Mouse (Mus musculus) thymus, postnatal 36 days (tissue): ENCODE measurements at regions not wholly inside any gene's neighbourhood (a gene's known extent, or its start where the extent isn't known, plus 50 kb on each side); places are given as distances from the start of the nearest gene placed in this dataset.
A peak's percentile ranks its signal among the peaks of the same experiment; 100 is the strongest.

ENCODE experiments used
- DNase-seq, 2 experiments: peaks; one replicate each; pipeline ENCODE4 v3.0.0; 2022; ENCODE audit warnings: mixed read lengths in 2 of 2

DNA sequence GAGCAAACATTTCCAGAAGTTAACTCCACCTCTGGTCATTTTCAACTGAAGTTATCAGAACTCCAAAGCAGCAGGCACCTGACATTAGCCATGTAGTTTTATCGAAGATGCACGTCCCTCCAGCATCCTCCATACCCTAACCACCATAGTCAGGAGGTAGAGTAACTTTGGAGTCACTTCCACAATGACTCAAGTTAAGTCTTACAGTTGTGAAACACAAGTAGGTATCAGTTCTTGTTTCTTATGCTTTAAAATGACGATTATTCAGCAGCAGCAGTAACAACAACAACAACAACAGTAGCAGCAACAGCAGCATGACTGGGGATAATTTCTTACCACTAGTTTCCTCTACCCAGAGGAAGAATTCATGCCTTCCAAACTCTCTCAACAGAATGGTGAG lies 51.3 kb upstream of the Tank start:
- DNase-seq = no peak

DNA sequence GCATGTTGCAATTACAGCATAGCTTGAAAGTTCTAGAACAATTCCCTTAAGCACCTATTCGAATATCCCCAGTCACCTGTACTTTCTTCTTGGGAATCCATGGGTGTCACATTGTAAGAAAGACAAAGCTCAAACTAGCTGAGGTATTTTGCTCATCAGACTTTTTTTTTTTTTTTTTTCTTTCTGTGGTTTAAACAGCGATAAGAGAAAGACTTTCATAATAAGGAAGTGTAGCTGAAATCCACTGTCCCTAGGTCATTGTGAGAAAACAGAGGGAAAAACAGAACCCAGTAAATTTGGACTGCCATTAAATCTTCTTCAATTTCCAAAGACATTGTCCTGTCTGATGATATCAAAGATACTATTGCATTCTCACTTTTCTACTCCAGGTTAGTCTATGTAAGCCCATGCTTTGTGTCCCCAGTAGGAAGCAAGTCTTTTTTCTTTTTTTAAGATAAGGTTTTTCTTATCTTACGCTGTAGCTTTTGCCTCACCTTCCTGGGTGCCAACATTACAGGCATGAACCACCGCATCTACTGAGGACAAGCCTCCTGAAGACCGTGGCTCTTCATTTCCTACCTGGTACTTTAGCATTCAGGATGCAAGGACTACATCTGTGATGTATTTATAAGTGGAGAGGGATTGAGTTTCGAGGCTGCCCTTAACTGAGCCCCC lies 54.2 kb upstream of the Tank start:
- no peak for DNase-seq

DNA sequence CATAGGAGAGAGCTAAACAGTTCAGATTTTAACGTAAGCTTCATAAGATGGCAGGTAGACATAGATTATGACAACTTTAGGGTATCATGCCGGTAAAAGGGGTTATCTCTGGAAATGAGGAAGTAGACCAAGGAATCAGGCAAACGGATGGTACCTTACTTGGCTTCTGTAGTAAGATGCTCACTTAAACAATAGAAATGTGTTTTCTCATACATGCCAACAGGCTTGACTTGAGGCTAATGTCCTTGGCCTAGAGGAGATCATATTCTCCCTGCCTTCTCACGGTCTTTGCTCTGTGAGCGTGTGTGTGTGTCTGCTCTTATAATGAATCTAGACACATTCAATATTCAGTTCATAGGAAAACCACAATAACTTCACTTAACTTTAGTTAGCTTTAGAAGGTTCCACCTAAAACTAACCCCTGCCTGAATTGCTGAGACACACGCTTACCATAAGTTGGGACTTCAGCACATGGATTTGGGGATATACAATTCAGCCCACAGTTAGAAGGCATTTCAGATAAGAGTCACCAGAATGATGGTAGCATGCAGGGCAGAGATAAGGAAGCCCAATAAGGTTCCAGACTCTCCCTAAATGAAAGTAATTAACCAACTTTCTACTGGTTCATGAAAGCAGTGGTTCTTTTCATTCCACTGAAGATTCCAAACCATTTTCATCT lies 63.8 kb upstream of the Tank start:
- no peak for DNase-seq

DNA sequence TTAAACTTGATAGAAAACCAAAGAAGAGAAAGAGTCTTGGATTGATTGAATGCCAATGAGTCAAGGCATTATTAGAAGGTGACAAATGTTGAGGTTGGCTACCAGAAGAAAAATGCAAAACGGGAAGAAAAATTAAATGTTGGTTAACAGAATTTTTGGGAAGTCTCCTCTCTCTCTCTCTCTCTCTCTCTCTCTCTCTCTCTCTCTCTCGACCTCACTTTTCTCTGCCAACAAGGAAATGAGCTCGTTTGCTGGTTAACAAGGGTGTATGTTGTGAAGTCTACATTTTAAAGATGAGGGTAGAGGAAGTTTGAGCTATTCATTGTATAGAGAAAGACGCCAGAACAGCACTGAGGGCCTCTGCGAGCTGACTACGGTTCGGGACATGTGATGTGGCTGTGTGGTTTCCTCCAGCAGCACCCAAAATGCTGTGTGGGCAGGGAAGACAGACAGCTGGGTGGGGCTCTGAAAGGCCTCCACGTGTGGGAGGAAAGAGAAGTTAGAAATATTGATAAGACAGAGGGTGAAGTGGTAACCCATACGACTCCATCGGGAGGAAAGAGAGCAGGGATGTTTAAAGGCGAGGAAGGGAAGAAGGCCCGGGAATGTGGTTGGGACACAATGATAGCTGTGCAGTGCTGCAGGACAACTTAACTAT lies 64.5 kb upstream of the Tank start:
- peak; percentile 75 to 84 for DNase-seq

DNA sequence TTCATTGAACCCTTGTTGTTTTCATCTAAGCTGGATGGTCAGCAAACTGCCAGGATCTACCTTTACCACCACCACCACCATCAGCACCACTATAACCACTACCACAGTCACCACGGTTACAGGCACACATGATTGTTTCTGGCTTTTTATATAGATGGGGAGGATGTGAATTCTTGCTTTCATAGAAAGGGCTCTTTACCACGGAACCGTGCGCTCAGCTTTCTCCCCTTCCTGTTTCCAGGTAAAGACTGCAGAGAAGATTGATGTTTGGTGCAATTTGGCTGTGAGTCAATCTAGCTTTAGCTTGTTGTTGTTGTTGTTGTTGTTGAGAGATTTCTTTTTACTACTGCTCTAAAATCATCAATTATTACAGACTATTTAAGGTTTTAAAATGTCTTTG lies 74.8 kb upstream of the Tank start:
- no peak for DNase-seq

DNA sequence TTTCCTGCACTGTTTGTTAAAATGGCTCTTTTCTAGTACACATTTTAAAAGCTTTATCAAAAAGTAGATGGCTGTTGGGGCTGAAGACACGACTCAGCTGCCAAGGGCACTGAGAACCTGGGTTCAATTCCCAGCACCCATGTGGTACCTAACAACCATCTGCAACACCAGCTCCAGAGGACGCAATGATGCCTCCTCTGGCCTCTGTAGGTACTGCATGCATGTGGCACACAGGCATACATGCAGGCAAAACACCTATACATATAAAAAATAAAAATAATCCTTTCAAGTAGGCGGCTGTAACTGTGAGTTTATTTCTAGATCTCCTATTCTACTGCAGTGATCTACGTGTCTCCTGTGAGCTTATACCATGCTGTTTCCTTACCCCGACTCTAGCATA lies 76.5 kb upstream of the Tank start:
- no peak for DNase-seq

DNA sequence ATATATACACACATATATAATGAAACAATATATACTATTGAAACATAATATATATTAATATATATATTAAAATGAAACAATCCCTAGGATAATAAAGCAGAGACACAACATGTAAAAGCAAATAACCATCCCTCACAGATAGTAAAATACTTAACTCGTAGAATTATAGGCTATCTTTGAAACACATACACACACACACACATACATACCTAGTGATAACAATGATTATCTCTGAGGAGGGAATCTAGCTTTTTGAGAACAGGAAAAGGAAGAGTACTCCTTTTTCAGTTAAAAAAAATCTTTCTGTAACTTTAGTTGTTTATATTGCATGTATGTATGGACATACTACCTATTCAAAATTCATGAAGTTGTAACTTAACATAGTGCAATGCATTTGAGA lies 79.1 kb upstream of the Tank start:
- no peak for DNase-seq

DNA sequence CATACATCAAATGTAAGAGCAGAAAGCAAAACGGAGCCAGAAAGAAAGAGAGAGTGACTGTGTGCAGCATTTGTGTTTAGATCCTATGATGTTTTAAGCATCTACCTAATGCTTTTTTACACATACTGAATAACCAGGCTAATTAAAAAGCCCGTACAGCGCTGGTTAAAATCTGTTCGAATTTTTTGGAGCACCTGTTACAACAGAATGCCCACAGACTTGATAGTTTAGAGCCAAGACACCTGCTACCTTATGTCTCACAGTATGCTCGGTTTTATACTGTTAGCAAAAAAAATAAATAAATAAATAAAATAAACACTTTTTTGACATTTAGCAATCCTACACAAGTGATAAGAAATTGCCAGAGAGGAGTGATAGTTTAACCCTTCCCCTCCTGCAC lies 80.5 kb upstream of the Tank start:
- DNase-seq = no peak

DNA sequence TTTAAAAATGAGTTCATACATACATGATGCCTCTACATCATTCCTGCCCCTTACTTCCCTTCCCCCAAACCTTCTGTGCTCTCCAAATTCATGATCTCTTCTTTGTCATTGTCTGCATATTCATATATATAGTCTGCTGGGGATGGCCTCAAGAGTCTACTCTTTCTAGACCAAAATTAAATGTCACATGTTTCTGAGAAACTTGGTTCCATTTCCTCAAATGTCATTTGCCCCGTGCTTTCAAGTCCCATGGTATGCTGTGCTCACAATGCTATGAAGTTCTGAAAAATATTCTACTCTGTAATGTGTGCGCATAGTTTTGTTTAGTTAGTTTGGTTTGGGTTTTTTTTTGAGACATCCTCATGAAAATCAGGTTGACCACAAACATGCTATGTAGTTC lies 81.4 kb upstream of the Tank start:
- DNase-seq = no peak

DNA sequence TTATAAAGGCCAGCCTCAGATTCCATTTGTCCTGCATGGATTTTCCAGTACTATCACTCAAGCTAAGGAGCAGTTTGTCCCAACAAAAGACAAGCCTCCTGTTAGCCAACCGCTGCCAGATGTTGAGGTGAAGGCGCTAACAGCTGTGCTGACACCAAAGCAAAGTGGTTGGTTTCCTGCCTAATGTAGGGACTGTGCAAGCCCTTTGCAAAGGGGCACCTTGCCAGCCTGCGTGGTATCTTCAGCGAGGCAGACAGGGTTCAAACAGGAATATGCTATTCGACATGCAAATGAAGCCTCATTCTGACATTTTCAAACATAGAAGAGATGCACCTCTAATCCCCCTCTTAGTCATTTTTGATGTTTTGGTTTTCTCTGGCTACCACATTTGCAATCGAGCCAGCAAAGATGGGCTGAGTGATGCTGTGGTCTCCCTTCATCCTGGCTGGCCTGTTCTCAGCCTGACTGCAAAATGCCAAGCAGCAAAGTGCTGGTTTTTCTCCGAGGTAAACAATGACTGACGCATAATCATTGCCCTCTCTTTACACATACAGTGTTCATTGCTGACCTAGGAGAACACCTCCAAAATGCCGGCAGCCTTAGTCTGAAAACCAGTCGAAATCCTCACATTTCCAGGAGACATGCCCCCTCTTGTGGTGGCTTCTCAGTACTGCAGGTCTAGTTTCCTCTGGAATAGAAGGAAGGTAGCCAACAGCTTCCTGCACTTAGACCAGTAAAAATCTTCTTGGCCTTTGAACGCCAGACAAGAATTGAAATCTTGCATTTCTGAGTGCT lies 84.3 kb upstream of the Tank start:
- DNase-seq = peak; percentile 73 to 82

DNA sequence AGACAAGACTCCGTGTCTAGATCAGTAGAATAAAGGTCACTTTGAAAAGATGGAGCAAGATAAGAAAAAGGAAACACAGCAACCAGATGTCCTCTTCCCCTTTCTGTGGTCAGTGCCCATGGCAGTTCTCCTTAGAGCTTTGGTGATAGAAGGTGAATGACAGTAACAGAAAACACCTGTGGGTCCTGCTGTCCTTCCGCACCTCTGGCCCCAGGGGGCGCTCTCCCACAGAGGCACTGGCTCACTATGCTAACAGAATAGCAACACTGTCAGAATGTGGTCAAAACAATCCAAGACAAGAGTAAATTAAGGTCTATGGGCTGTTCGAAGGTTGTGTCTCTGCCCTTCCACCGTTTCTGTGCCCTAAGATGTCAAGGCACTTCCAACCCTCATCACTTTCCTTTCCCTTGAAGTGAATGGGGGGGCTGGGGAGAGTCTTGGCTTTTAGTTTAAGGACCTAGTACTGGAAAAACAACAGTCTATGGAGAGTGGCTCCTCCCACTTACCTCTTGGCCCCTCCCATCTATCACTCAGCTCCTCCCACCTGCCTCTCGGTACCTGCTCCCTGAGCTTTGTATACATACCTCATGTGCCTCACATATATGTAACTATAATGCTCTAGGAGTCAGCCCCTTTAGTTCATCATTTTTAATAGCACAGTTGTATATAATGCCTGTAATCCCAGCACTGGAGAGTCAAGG lies 86.2 kb upstream of the Tank start:
- peak; percentile 66 to 74 for DNase-seq

DNA sequence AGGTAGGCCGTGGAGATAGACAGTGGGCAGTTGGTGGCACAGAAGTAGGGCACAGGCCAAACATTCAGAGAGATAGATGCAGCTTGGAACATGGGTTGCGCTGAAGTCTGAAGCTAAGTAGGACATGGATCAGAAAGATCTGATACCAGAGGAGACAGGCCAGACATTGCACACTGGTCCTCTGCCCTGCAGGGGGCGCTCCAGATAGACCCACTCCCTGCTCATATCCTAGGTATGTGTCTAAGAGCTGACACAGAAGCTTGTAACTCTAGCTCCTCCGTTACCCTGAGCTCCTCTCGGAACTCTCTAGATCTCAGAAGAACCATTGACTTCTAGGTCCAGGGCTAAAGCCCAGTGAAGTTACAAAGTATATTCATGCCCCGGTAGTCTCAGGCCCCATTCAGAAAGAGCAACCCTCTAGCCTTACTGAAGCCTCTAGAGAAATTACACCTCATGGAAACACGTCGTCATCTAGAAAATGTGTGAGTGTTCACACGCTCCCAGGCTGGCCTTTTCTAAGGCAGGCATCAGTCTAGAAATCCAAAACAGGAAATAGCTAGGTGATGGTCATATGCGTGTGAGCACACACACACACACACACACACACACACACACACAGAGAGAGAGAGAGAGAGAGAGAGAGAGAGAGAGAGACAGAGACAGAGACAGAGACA lies 87.8 kb upstream of the Tank start:
- no peak for DNase-seq

DNA sequence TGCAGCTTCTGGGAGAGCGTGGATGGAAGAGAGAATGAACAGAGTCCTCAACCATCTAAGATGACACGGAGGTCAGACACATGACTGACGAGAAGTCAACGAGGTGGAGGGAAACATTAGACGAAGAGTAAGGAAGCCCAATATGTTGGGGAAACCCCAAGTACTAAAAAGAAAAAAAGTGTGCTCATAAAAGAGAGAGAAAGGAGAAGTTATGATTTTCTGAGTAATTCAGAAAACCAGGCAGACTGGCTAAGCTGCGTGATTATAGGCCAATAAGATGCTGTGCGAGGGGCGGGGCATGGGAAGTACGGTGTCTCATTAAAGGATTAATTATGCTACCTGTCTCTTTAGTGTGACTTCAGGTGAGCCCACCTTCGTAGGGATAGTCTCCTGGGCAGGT lies 88.6 kb upstream of the Tank start:
- no peak for DNase-seq

DNA sequence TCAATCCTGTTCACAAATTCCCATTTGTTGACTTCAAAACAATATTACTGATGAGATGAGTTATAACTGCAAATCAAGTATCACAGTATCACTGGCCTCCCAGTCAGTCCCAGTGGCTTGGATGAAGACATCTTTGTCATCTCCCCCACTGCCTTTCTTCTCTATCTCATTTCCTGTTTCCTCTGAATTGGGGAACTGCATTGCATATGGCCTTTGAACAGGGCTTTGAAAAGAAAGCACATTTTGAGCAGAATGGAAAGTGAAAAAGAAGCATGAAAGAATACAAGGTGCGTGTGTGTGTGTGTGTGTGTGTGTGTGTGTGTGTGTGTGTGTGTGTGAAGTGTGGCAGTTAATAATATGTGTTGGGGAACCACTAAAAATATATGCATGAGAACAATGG lies 94.6 kb upstream of the Tank start:
- DNase-seq = no peak

DNA sequence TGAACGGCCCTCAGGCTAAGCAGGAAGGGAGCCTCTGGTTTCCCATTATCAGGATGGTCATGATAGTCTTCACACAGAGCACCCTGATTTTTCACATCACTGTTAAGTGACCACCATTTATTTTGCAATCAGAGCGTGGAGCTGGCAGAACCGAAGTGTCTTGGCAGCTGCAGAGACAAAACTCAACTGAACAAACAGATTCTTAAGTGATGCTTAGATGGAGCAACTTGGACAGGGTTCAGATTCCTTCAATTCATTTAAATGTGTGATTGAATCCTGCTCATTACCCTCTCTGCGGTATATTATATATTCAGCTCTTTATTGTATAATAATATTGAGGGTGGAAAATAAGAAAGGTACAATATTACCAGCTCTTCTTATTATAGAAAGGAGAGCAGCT lies 101.7 kb upstream of the Tank start:
- no peak for DNase-seq

DNA sequence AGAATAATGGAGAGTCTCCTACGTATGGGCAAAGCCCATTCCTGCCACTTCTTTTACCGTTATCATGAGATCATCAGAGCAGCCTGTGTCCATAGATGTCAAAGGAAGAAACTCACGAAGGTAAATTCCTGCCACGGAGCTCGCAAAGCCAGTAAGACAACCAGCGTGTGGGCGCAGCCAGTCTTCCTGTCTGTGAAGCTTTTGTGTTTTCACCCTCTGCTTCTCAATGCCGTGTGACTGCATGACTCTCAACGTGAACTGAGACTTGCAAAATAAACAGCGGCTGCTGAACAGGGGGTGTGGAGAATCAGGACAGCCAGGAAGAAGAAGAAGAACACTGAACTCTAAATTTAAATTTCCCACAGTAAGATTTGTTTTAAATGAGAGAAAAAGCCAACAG lies 103.8 kb upstream of the Tank start:
- DNase-seq = no peak

DNA sequence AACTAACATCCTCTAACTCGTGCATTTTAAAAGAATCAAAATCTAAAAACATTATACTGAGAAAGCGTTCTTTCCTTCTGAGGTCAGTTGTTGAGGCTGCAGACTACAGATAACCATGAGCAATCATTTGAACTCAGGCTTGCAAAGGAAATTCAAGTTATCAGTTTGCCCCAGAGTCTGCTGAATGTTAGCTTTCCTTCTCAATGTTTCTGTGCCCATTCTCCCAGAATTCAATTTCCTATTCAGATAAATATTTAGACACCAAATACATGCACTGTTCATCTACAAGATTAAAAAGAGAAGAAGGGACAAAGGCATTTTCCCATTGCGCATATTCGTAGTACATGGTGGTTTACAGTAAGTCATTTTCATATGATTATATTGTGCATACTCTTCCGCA lies 107.9 kb upstream of the Tank start:
- DNase-seq = no peak

DNA sequence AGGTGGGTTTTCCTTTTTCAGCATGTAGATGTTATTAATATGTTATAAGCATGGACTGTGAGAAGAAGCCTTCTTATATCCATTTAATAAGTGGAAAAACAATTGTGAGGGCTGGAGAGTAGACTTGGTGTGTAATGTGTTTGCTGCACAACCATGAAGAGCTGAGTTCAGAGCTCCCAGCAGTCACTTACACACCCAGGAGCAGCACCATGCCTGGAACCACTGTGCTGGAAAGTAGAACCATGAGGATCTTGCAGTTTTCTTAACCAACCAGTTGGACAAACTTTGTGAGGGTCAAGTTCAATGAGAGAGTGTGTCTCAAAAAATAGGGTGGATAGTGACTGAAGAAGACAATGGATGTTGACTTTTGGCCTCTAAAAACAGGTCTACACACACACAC lies 108.3 kb upstream of the Tank start:
- DNase-seq = no peak

DNA sequence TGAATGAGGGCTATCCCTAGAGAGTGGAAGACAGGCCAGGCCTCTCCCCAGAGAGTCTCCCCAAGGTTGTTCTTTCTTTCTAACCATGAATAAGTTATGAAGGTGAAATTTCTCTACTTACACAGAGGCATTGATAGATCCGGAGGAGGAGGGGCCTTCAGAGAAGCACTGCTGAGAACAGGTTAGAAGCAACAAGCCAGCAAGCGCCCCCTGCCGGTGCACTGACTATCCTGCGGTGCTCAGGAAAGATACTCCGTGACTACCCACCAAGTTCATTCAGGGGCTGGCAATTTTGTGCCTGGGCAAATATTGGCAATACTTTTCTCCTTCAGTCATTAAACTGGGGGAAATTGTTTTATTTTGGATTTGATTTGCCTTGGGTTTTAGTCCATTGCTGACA lies 122.5 kb upstream of the Tank start:
- DNase-seq = peak; percentile 55 to 68

DNA sequence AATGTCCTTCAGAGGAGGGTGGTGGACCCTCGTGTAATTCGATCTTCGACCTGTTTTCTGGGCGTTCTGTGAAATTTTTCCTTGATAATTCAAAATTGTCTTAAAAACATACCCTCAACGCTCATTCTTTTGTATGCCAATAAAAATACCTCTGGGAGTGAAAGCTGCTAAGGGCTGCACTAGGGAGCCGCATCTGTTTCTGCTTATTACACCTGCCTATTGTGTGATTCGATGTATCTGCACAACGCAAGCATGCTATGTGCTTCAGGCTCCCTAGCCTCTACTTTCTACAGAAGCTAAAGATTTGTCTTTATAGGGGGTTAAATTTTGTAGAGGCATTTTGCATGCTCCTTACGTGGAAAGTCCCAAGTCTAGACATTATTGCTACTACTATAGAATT lies 123.7 kb upstream of the Tank start:
- DNase-seq = no peak

DNA sequence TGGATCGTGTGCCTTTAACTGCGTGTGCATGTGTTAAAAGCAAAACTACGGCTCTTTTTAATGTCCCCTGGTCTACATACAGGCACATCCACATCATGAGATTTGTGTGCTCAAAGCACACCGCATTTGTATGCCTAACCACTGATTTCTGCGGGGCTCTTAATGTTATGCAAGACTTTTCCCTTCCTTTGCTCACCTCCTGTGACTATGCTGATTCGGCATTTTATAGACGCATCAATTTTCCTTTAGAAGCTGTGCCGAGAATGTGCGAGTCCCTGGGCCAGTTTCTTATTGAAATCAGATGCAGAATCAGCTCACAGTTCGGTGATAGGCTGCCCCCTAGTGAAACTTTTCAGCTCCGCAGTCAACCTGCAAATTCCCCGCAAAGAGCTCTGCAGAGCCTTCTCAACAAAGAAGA lies 124.1 kb upstream of the Tank start:
- peak; percentile 72 to 78 for DNase-seq
